Comparison of ENCODE assay signal across 8 mouse cellular contexts in the genomic region with DNA sequence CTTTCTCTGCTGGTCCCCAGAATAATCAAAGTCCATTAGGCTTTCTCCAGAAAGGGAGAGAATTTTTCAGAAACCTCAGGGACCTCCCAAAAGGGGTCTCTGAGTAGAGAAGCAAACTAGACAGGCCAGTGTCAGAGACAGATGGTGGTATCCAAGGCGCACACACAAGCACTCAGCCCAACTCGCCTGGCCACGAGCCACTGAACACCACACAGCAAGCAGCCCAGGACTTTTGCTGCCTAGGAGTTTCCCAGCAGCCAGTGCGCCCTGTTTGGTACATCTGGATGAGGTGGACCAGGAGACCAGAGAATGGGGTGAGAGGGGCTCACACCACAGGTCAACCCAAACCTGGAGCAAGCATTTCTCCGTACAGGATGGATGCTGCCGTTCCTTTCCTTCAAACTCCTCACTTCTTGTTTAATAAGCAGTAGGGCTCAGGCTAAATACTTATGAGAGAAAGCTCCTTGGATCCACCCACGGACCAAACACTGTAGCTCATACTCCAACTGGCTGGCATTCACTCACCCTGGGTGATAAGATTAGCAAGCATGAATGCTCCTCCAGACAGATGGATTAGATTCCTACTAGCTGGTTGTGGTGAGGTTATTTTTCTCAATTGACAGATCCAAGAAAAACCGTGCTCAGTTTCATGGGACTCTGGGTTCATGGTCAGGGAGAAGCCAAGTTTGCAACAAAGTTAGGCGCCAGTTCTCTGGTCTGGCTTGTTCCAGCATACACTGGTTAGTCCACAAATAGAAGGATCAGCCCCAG. TPM values are rescaled to one million over a fixed set of nuclear protein-coding genes. Genes with fewer than 3 reads are reported as not detected.
DNase-seq lines count a peak whose midpoint lies in the region; ATAC-seq and TF ChIP-seq lines count a peak whose summit lies in the region.

No protein-coding gene starts in this region.

- no peak for ATAC-seq in forebrain, embryonic 12.5 days (ENCODE audit: low FRiP score)
- no peak for ATAC-seq in lung, postnatal 0 days

- H3K4me2 ChIP-seq in forebrain, embryonic 12.5 days, result peak overlapping the region; percentile 98
- H3K4me2 ChIP-seq in lung, postnatal 0 days (replicated peaks; ENCODE audit: low read depth, low read length), result no peak overlapping the region

- no peaks in the 10 kb centered on the region for H3K9me3 ChIP-seq in forebrain, embryonic 12.5 days
- peaks cover 6% of the 10 kb centered on the region; the same call in 1 of the 2 replicates for H3K9me3 ChIP-seq in midbrain, embryonic 10.5 days (replicated peaks)
- H3K9me3 ChIP-seq in lung, postnatal 0 days (ENCODE audit: low read length), result no peaks in the 10 kb centered on the region

- peak overlapping the region; percentile 21; the same call in 1 of the 2 replicates for H3K9ac ChIP-seq in forebrain, embryonic 12.5 days
- no peak overlapping the region for H3K9ac ChIP-seq in lung, postnatal 0 days (replicated peaks; ENCODE audit: low read depth)

- no peak overlapping the region for H3K27ac ChIP-seq in kidney, adult 2 months (ENCODE audit: insufficient read depth, low read depth, low read length)
- no peak overlapping the region for H3K27ac ChIP-seq in forebrain, embryonic 12.5 days
- H3K27ac ChIP-seq in midbrain, embryonic 10.5 days (replicated peaks), result peak overlapping the region; percentile 93; the same call in 1 of the 2 replicates
- no peak overlapping the region for H3K27ac ChIP-seq in lung, postnatal 0 days (ENCODE audit: low read length)

- TF ChIP-seq CTCF in kidney, adult 2 months (conservative IDR thresholded peaks at IDR 0.05; ENCODE audit: insufficient read depth, insufficient read length, low read depth, low read length), result no peak
- no peak for TF ChIP-seq CTCF in lung, postnatal 0 days (IDR thresholded peaks at IDR 0.05)

- peak; percentile 21 for DNase-seq in kidney, adult 2 months
- no peak for DNase-seq in kidney, adult 9 months
- DNase-seq in NIH3T3 (ENCODE audit: low read depth), result peak; percentile 62
- peak; percentile 45 for DNase-seq in midbrain, embryonic 10.5 days (ENCODE audit: low spot score)
- DNase-seq in yolk sac, embryonic 10.5 days (ENCODE audit: low spot score), result no peak
- DNase-seq in layer of hippocampus, postnatal 14 days (ENCODE audit: low spot score in 2 of 2), result no peak
- no peak for DNase-seq in lung, postnatal 0 days (ENCODE audit: low spot score)

- WGBS in kidney, adult 2 months, result 61% methylated on average over 9 of the region's 9 CpGs
- 57% methylated on average over 9 of the region's 9 CpGs for WGBS in forebrain, embryonic 12.5 days
- 44% methylated on average over 9 of the region's 9 CpGs for WGBS in midbrain, embryonic 10.5 days
- WGBS in lung, postnatal 0 days, result 63% methylated on average over 9 of the region's 9 CpGs

- H3K27me3 ChIP-seq in kidney, adult 2 months (replicated peaks; ENCODE audit: control insufficient read depth, insufficient read depth, low read length), result no peaks in the 10 kb centered on the region
- peaks cover 31% of the 10 kb centered on the region for H3K27me3 ChIP-seq in forebrain, embryonic 12.5 days
- peaks cover 16% of the 10 kb centered on the region for H3K27me3 ChIP-seq in midbrain, embryonic 10.5 days (ENCODE audit: low read depth, poor library complexity, severe bottlenecking)
- H3K27me3 ChIP-seq in lung, postnatal 0 days (replicated peaks; ENCODE audit: insufficient read depth, low read length), result peaks cover 13% of the 10 kb centered on the region; the same call in 1 of the 2 replicates

- TF ChIP-seq POLR2A in kidney, adult 2 months (IDR thresholded peaks at IDR 0.05; ENCODE audit: low read depth, low read length), result no peak

- H3K36me3 ChIP-seq in kidney, adult 2 months (ENCODE audit: control insufficient read depth, insufficient read depth, low read length), result no peaks in the 10 kb centered on the region
- no peaks in the 10 kb centered on the region for H3K36me3 ChIP-seq in forebrain, embryonic 12.5 days (replicated peaks)
- H3K36me3 ChIP-seq in midbrain, embryonic 10.5 days, result peaks cover 10% of the 10 kb centered on the region
- H3K36me3 ChIP-seq in lung, postnatal 0 days (ENCODE audit: insufficient read depth, low read length), result no peaks in the 10 kb centered on the region

- no peak for TF ChIP-seq EP300 in lung, postnatal 0 days (IDR thresholded peaks at IDR 0.05)

- peaks cover 6% of the 10 kb centered on the region; the same call in 1 of the 2 replicates for H3K4me1 ChIP-seq in kidney, adult 2 months (ENCODE audit: control insufficient read depth, insufficient read depth, low read length)
- peaks cover 59% of the 10 kb centered on the region for H3K4me1 ChIP-seq in forebrain, embryonic 12.5 days
- H3K4me1 ChIP-seq in midbrain, embryonic 10.5 days, result peaks cover 96% of the 10 kb centered on the region
- 0 out of 2 replicates have a peak, but pooled peaks cover 4% of the 10 kb centered on the region for H3K4me1 ChIP-seq in lung, postnatal 0 days (ENCODE audit: insufficient read depth, low read depth, low read length)

- no peak overlapping the region for H3K4me3 ChIP-seq in kidney, adult 2 months (ENCODE audit: insufficient read depth, low read depth, low read length)
- peak overlapping the region; percentile 68 for H3K4me3 ChIP-seq in forebrain, embryonic 12.5 days (replicated peaks)
- peak overlapping the region; percentile 89 for H3K4me3 ChIP-seq in midbrain, embryonic 10.5 days
- H3K4me3 ChIP-seq in lung, postnatal 0 days (ENCODE audit: low read depth, low read length), result no peak overlapping the region

RNA-seq across cellular contexts. Expression of gene Whrn, which starts 2.3 kb away (rescaled TPM):
- polyA plus RNA-seq in kidney, adult 2 months (2012; rRNA removed), result 20.3 and 22.7 TPM in 2 replicates
- 9.4 and 10.5 TPM in 2 replicates for polyA plus RNA-seq in forebrain, embryonic 12.5 days (2016; fragmentation: Nextera tagmentation; extraction: Ambion mirVana)
- polyA plus RNA-seq in midbrain, embryonic 10.5 days (2016; fragmentation: Nextera tagmentation; extraction: Ambion mirVana), result 8.6 and 8.8 TPM in 2 replicates
- 10 to 100 TPM; 24.9 to 26.6 TPM for total RNA-seq in layer of hippocampus, postnatal 14 days (2021)
- polyA plus RNA-seq in lung, postnatal 0 days (2015; fragmentation: Nextera tagmentation; extraction: Ambion mirVana), result 1.7 and 1.9 TPM in 2 replicates

RNA-seq across cellular contexts. Expression of gene Atp6v1g1, which starts 51.0 kb away (rescaled TPM):
- 76.1 and 117 TPM in 2 replicates for polyA plus RNA-seq in kidney, adult 2 months (2012; rRNA removed)
- polyA plus RNA-seq in forebrain, embryonic 12.5 days (2016; fragmentation: Nextera tagmentation; extraction: Ambion mirVana), result 341 and 346 TPM in 2 replicates
- 290 and 319 TPM in 2 replicates for polyA plus RNA-seq in midbrain, embryonic 10.5 days (2016; fragmentation: Nextera tagmentation; extraction: Ambion mirVana)
- 100 to 1,000 TPM; 132 to 142 TPM for total RNA-seq in layer of hippocampus, postnatal 14 days (2021)
- polyA plus RNA-seq in lung, postnatal 0 days (2015; fragmentation: Nextera tagmentation; extraction: Ambion mirVana), result 364 and 369 TPM in 2 replicates

Comparison
In these comparisons a context has a peak if more than half of its experiments do, and no peak if none do; other contexts are left out.
1. DNase-seq: peak in kidney, adult 2 months (single experiment), NIH3T3 (single experiment) and midbrain, embryonic 10.5 days (single experiment); none in kidney, adult 9 months (single experiment), yolk sac, embryonic 10.5 days (single experiment), layer of hippocampus, postnatal 14 days (0 of 2) and lung, postnatal 0 days (single experiment).
2. H3K4me3 ChIP-seq: peak in forebrain, embryonic 12.5 days (single experiment) and midbrain, embryonic 10.5 days (single experiment); none in kidney, adult 2 months (single experiment) and lung, postnatal 0 days (single experiment).